Mouse (Mus musculus): ENCODE results near the gene H2al1o. TPM values are rescaled to one million over a fixed set of nuclear protein-coding genes. Genes with fewer than 3 reads are reported as not detected.
"Not testable (repeated sequence)": the region's sequence is repeated elsewhere in the genome, so short reads cannot be mapped to it uniquely, and the experiment has no call there.

The H2al1o gene
- not detected for total RNA-seq (2021)
- long read RNA-seq, experiment 1, result 0 reads
- long read RNA-seq, experiment 2, result 0 reads

DNA sequence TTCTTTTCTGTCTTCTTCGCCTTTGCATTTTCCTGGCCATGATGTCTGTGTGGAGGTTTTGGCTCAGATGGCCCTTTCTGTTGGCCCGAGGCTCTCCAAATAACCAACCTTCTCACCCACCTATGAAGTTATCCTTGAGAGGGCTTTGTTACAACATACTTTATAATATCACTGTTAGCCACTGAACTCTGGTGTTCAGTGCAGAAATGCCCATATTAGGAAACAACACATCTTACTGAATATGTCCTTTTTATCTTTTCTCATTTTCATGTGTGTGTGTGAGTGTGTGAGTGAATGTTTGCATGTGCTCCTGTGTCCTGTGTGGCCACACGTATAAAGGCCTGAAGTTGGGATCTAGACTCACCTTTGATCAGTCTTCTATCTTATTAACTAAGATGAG is at the start of gene H2al1o:
TSS of gene H2al1o (minus strand) at position 101 of the 400 bp plus-strand sequence.
- H3K4me3 ChIP-seq; DNase-seq (ENCODE audit: extremely low spot score in 1 of 2, low spot score in 2 of 2); H3K27ac ChIP-seq; intact Hi-C loops (cut with DNase I): not testable (repeated sequence)

GRCm38 (mm10) chrX:9598036-9598435 is 25.8 kb upstream of the H2al1o start:
- intact Hi-C loops (cut with DNase I); H3K27ac ChIP-seq; DNase-seq (ENCODE audit: extremely low spot score in 1 of 2, low spot score in 2 of 2); H3K4me3 ChIP-seq: not testable (repeated sequence)

- TF ChIP-seq CTCF (IDR thresholded peaks at IDR 0.05), result no peak
- no peak for DNase-seq (ENCODE audit: extremely low spot score in 1 of 2, low spot score in 2 of 2)
- intact Hi-C loops (cut with DNase I), result no loop called here
- no peak overlapping the region for H3K27ac ChIP-seq
- H3K4me3 ChIP-seq, result no peak overlapping the region
These were observed 35.3 kb downstream of the H2al1o start for GRCm38 (mm10) chrX:9536881-9537280.

Other genes starting within 250 kb of the H2al1o start
- under 1 TPM in 1 of 2 experiments, not detected in 1; 0.77 TPM for gene H2al1k, start 221.8 kb downstream of the H2al1o start, total RNA-seq (2021)
- under 1 TPM; 0.54 to 0.93 TPM for gene Cybb, start 84.6 kb downstream of the H2al1o start, total RNA-seq (2021)
- 100 to 1,000 TPM; 109 to 110 TPM for gene Dynlt3, start 90.6 kb upstream of the H2al1o start, total RNA-seq (2021)